Mouse (Mus musculus) cerebellum, postnatal 10 days (tissue): ENCODE data around the gene Gpatch3.
A peak's percentile ranks its signal among the peaks of the same experiment; 100 is the strongest.

Experiments
- DNase-seq, 2 experiments: peaks; one replicate each; pipeline ENCODE4 v3.0.0; 2021; ENCODE audit warnings: mixed read lengths in 2 of 2

The Gpatch3 gene

GRCm38 (mm10) chr4:133620668-133621067 is 46.1 kb downstream of the Gpatch3 start:
- DNase-seq: no peak

- no peak for DNase-seq
Measured at GRCm38 (mm10) chr4:133622161-133622695, 47.7 kb downstream of the Gpatch3 start.

- DNase-seq: no peak
Measured at GRCm38 (mm10) chr4:133624830-133625229, 50.3 kb downstream of the Gpatch3 start.

GRCm38 (mm10) chr4:133625621-133626071 is 51.1 kb downstream of the Gpatch3 start:
- peak; percentile 35 to 49 for DNase-seq

- no peak for DNase-seq
Measured at GRCm38 (mm10) chr4:133626221-133626620, 51.7 kb downstream of the Gpatch3 start.

GRCm38 (mm10) chr4:133626621-133627020 is 52.1 kb downstream of the Gpatch3 start:
- DNase-seq: no peak

- DNase-seq: peak; percentile 65 to 71
Measured at GRCm38 (mm10) chr4:133627039-133627438, 52.5 kb downstream of the Gpatch3 start.

GRCm38 (mm10) chr4:133628517-133628916 is 54.0 kb downstream of the Gpatch3 start:
- no peak for DNase-seq

GRCm38 (mm10) chr4:133629191-133629590 is 54.6 kb downstream of the Gpatch3 start:
- no peak for DNase-seq

GRCm38 (mm10) chr4:133630326-133630920 is 55.9 kb downstream of the Gpatch3 start:
- DNase-seq: peak; percentile 80 to 87

GRCm38 (mm10) chr4:133631071-133631768 is 56.7 kb downstream of the Gpatch3 start:
- no peak for DNase-seq

GRCm38 (mm10) chr4:133631769-133632411 is 57.3 kb downstream of the Gpatch3 start:
- DNase-seq: peak; percentile 41 to 50

GRCm38 (mm10) chr4:133632483-133633327 is 58.2 kb downstream of the Gpatch3 start:
- peak in 1 of 2 experiments; percentile 59 for DNase-seq

- DNase-seq: peak; percentile 92 to 94
Measured at GRCm38 (mm10) chr4:133633332-133634042, 58.9 kb downstream of the Gpatch3 start.
